In genomic region chr17:30882206-30882605, GRCm38 (mm10) we compare ENCODE assay signal across 14 mouse cellular contexts. TPM values are rescaled to one million over a fixed set of nuclear protein-coding genes. Genes with fewer than 3 reads are reported as not detected.
DNase-seq lines count a peak whose midpoint lies in the region; ATAC-seq and TF ChIP-seq lines count a peak whose summit lies in the region.
"Had no signal": no experiment of that assay in that cellular context is flagged by ENCODE, and none has a peak within 500 bp of the region (broad histone marks: within the 10 kb centered on the region; RNA-seq: fewer than 3 reads in every experiment).

No protein-coding gene starts in this region.

- no peak for TF ChIP-seq CTCF in ES-Bruce4 (IDR thresholded peaks at IDR 0.05; ENCODE audit: low read depth, low read length)

- H3K9me3 ChIP-seq in forebrain, embryonic 14.5 days (replicated peaks; ENCODE audit: control insufficient read depth, low read length), result no peaks in the 10 kb centered on the region
- peaks cover 8% of the 10 kb centered on the region for H3K9me3 ChIP-seq in forebrain, embryonic 10.5 days
- no peaks in the 10 kb centered on the region for H3K9me3 ChIP-seq in ES-Bruce4 (replicated peaks; ENCODE audit: control insufficient read depth, insufficient read depth, low read length, poor library complexity, severe bottlenecking)
- H3K9me3 ChIP-seq in hindbrain, embryonic 15.5 days, result no peaks in the 10 kb centered on the region
- H3K9me3 ChIP-seq: embryonic facial prominence, embryonic 12.5 days had no signal

- H3K4me2 ChIP-seq in forebrain, embryonic 14.5 days (ENCODE audit: low read length), result peak overlapping the region; percentile 7; the same call in 1 of the 2 replicates
- H3K4me2 ChIP-seq in hindbrain, embryonic 15.5 days, result peak overlapping the region; percentile 27
- H3K4me2 ChIP-seq: embryonic facial prominence, embryonic 12.5 days; limb, embryonic 12.5 days had no signal

- peak; percentile 82 for TF ChIP-seq EP300 in ES-Bruce4 (IDR thresholded peaks at IDR 0.05; ENCODE audit: insufficient read depth, low read depth, low read length)

- no peaks in the 10 kb centered on the region for H3K36me3 ChIP-seq in forebrain, embryonic 14.5 days (ENCODE audit: control insufficient read depth, insufficient read depth, low read length)
- H3K36me3 ChIP-seq in forebrain, embryonic 10.5 days (replicated peaks), result no peaks in the 10 kb centered on the region
- H3K36me3 ChIP-seq in ES-Bruce4 (ENCODE audit: control insufficient read depth, insufficient read depth, low read length, poor library complexity, severe bottlenecking), result no peaks in the 10 kb centered on the region
- no peaks in the 10 kb centered on the region for H3K36me3 ChIP-seq in hindbrain, embryonic 15.5 days
- H3K36me3 ChIP-seq: embryonic facial prominence, embryonic 12.5 days; limb, embryonic 12.5 days had no signal

- ATAC-seq in forebrain, embryonic 14.5 days, result no peak
- no peak for ATAC-seq in hindbrain, embryonic 15.5 days (ENCODE audit: low FRiP score, low read depth)
- peak; percentile 63 for ATAC-seq in megakaryocyte-erythroid progenitor cell, adult 5-6 weeks (replicated peaks; ENCODE audit: low FRiP score, low TSS enrichment, poor library complexity, severe bottlenecking)

- H3K9ac ChIP-seq in forebrain, embryonic 14.5 days (ENCODE audit: low read length), result no peak overlapping the region
- no peak overlapping the region for H3K9ac ChIP-seq in ES-Bruce4 (ENCODE audit: low read depth, poor library complexity, severe bottlenecking)
- no peak overlapping the region for H3K9ac ChIP-seq in hindbrain, embryonic 15.5 days
- H3K9ac ChIP-seq: embryonic facial prominence, embryonic 12.5 days; limb, embryonic 12.5 days had no signal

- 4% methylated on average over 6 of the region's 6 CpGs for WGBS in forebrain, embryonic 14.5 days
- WGBS in forebrain, embryonic 10.5 days, result 14% methylated on average over 6 of the region's 6 CpGs
- WGBS in hindbrain, embryonic 15.5 days, result under 1% methylated on average over 6 of the region's 6 CpGs

- H3K4me3 ChIP-seq in forebrain, embryonic 14.5 days (ENCODE audit: low read depth, low read length), result no peak overlapping the region
- H3K4me3 ChIP-seq in forebrain, embryonic 10.5 days, result no peak overlapping the region
- no peak overlapping the region for H3K4me3 ChIP-seq in ES-Bruce4 (ENCODE audit: low read depth, low read length)
- no peak overlapping the region for H3K4me3 ChIP-seq in hindbrain, embryonic 15.5 days
- H3K4me3 ChIP-seq: embryonic facial prominence, embryonic 12.5 days; limb, embryonic 12.5 days had no signal

- H3K4me1 ChIP-seq in forebrain, embryonic 14.5 days (ENCODE audit: control insufficient read depth, insufficient read depth, low read length), result no peaks in the 10 kb centered on the region
- peaks cover 17% of the 10 kb centered on the region for H3K4me1 ChIP-seq in forebrain, embryonic 10.5 days
- peaks cover 15% of the 10 kb centered on the region for H3K4me1 ChIP-seq in ES-Bruce4 (ENCODE audit: control insufficient read depth, insufficient read depth, low read length)
- peaks cover 14% of the 10 kb centered on the region; the same call in 1 of the 2 replicates for H3K4me1 ChIP-seq in hindbrain, embryonic 15.5 days (replicated peaks)
- H3K4me1 ChIP-seq: embryonic facial prominence, embryonic 12.5 days; limb, embryonic 12.5 days had no signal

- TF ChIP-seq POLR2A in ES-Bruce4 (IDR thresholded peaks at IDR 0.05; ENCODE audit: insufficient read depth, low read length), result no peak

- no peak overlapping the region for H3K27ac ChIP-seq in forebrain, embryonic 14.5 days (ENCODE audit: low read depth, low read length)
- no peak overlapping the region for H3K27ac ChIP-seq in forebrain, embryonic 10.5 days
- H3K27ac ChIP-seq in ES-Bruce4 (ENCODE audit: insufficient read depth, low read length), result peak overlapping the region; percentile 47; the same call in 1 of the 2 replicates
- H3K27ac ChIP-seq in hindbrain, embryonic 15.5 days (replicated peaks), result no peak overlapping the region; the same call in 1 of the 2 replicates
- H3K27ac ChIP-seq: embryonic facial prominence, embryonic 12.5 days; limb, embryonic 12.5 days had no signal

- H3K27me3 ChIP-seq in forebrain, embryonic 14.5 days (replicated peaks; ENCODE audit: control insufficient read depth, insufficient read depth, low read length), result no peaks in the 10 kb centered on the region
- H3K27me3 ChIP-seq in forebrain, embryonic 10.5 days (ENCODE audit: poor library complexity, severe bottlenecking), result peaks cover 5% of the 10 kb centered on the region; the same call in 1 of the 2 replicates
- H3K27me3 ChIP-seq in ES-Bruce4 (ENCODE audit: control insufficient read depth, insufficient read depth, low read length, poor library complexity, severe bottlenecking), result no peaks in the 10 kb centered on the region
- no peaks in the 10 kb centered on the region for H3K27me3 ChIP-seq in hindbrain, embryonic 15.5 days
- H3K27me3 ChIP-seq: embryonic facial prominence, embryonic 12.5 days had no signal

- peak; percentile 43 for DNase-seq in forebrain, embryonic 14.5 days (ENCODE audit: low spot score)
- no peak for DNase-seq in forebrain, embryonic 10.5 days (ENCODE audit: extremely low spot score, low spot score)
- DNase-seq in cerebellum, postnatal 4 days (ENCODE audit: low spot score in 2 of 2), result no peak
- DNase-seq in testis, postnatal 14 days (ENCODE audit: low spot score), result no peak
- no peak for DNase-seq in right cerebral cortex, postnatal 4 days
- DNase-seq: adrenal gland, postnatal 10 days; cerebellum, adult 11-12 months; kidney, postnatal 36 days had no signal

RNA-seq across cellular contexts. Expression of gene Glp1r, which starts 19.4 kb away (rescaled TPM):
- 0.05 and 0.20 TPM in 2 replicates for polyA plus RNA-seq in forebrain, embryonic 14.5 days (2014; fragmentation: Nextera tagmentation; extraction: Ambion mirVana)
- 0.05 TPM in 1 of 2 replicates, not detected in the other for polyA plus RNA-seq in forebrain, embryonic 10.5 days (2016; fragmentation: Nextera tagmentation; extraction: Ambion mirVana)
- 1.9 and 2.2 TPM in 2 replicates for polyA plus RNA-seq in ES-Bruce4 (2011; ENCODE audit: insufficient read depth, insufficient read length, low read depth, missing spikeins)
- 0.71 and 0.95 TPM in 2 replicates for polyA plus RNA-seq in hindbrain, embryonic 15.5 days (2015; fragmentation: Nextera tagmentation; extraction: Ambion mirVana)
- total RNA-seq in megakaryocyte-erythroid progenitor cell, adult 5-6 weeks (2014; fragmentation: Nextera tagmentation), result not detected in 2 replicates
- not detected in 2 replicates for total RNA-seq in megakaryocyte-erythroid progenitor cell, adult 5-6 weeks (2017)
- total RNA-seq: hematopoietic stem cell, adult 5-6 weeks had no signal
- polyA plus RNA-seq: embryonic facial prominence, embryonic 12.5 days; limb, embryonic 12.5 days had no signal
